Mouse (Mus musculus) liver, embryonic 16.5 days (tissue): ENCODE measurements around the gene Hnrnpul2. TPM values are rescaled to one million over a fixed set of nuclear protein-coding genes. Genes with fewer than 3 reads are reported as not detected.

ENCODE experiments used
- ATAC-seq: fragments of 200-750 bp; cut with Nextera tagmentation; 2 replicates; pipeline ENCODE4 v1.8.0; 2017; ENCODE audit warnings: low read depth, mild to moderate bottlenecking, moderate number of reproducible peaks, moderate library complexity
- H3K27ac ChIP-seq: fragments of 300-500 bp; sonication (generic); 2 replicates; pipeline ENCODE4 v1.5.1; 2014; ENCODE audit warnings: mild to moderate bottlenecking, low read length
- H3K27me3 ChIP-seq: fragments of 300-500 bp; sonication (generic); 2 replicates; pipeline ENCODE4 v1.6.1; 2014; ENCODE audit warnings: low read depth, low read length, mixed read lengths; ENCODE audit not compliant: control insufficient read depth, insufficient read depth
- H3K36me3 ChIP-seq: fragments of 300-500 bp; sonication (generic); 2 replicates; pipeline ENCODE4 v1.6.1; 2014; ENCODE audit warnings: mild to moderate bottlenecking; ENCODE audit not compliant: control insufficient read depth, insufficient read depth
- H3K4me1 ChIP-seq: fragments of 300-500 bp; sonication (generic); 2 replicates; pipeline ENCODE4 v1.6.1; 2014; ENCODE audit warnings: low read depth, low read length, mixed read lengths; ENCODE audit not compliant: control insufficient read depth
- H3K4me2 ChIP-seq: fragments of 300-500 bp; sonication (generic); 2 replicates; pipeline ENCODE4 v1.6.1; 2014; ENCODE audit warnings: low read depth, low read length, mixed read lengths
- H3K4me3 ChIP-seq: fragments of 300-500 bp; sonication (generic); 2 replicates; pipeline ENCODE4 v1.5.1; 2014; ENCODE audit warnings: low read depth, mild to moderate bottlenecking, low read length
- H3K9ac ChIP-seq: fragments of 300-500 bp; sonication (generic); 2 replicates; pipeline ENCODE4 v1.6.1; 2014; ENCODE audit warnings: low read depth, low read length
- H3K9me3 ChIP-seq: fragments of 300-500 bp; sonication (generic); replicated peaks from 2 replicates; pipeline ENCODE4 v1.6.1; 2016; ENCODE audit warnings: low read length; ENCODE audit not compliant: control insufficient read depth
- WGBS: fragments of 180-500 bp; shearing (Covaris S2); extraction: QIAGEN DNeasy Blood & Tissue Kit; methylation state at CpG from one replicate; pipeline ENCODE4 v1.1.7; 2014; ENCODE audit not compliant: insufficient replicate concordance; 5-methylcytosine and 5-hydroxymethylcytosine counted together
- polyA plus RNA-seq: library from polyadenylated mRNA; unstranded; fragments of >200 nt; fragmentation: Nextera tagmentation; extraction: Ambion mirVana; gene quantifications from 2 replicates; pipeline ENCODE4 v1.2.1, GENCODE M21; 2015

Hnrnpul2 gene
- polyA plus RNA-seq, 1 experiment from 2014 or later = 1.8 TPM

GRCm38 (mm10) chr19:8842961-8843360 is 23.2 kb downstream of the Hnrnpul2 start:
- no peak overlapping the region for H3K27ac ChIP-seq
- H3K4me1 ChIP-seq = peaks cover 21% of the 10 kb centered on the region
- peaks cover 8% of the 10 kb centered on the region; the same call in 1 of the 2 replicates for H3K36me3 ChIP-seq
- no peak overlapping the region for H3K4me3 ChIP-seq
- no peak overlapping the region for H3K9ac ChIP-seq
- no peaks in the 10 kb centered on the region for H3K27me3 ChIP-seq
- no peaks in the 10 kb centered on the region for H3K9me3 ChIP-seq
- 61% methylated on average over 6 of the region's 6 CpGs for WGBS
- no peak overlapping the region for H3K4me2 ChIP-seq
- no peak for ATAC-seq

GRCm38 (mm10) chr19:8844371-8845129 is 24.7 kb downstream of the Hnrnpul2 start:
- Histone ChIP-seq H3K4me1 (peaks cover 11% of the 10 kb centered on the region), H3K4me3 (no peak overlapping the region), H3K36me3 (peaks cover 8% of the 10 kb centered on the region; the same call in 1 of the 2 replicates), H3K27me3 (no peaks in the 10 kb centered on the region), H3K9me3 (no peaks in the 10 kb centered on the region), H3K9ac (no peak overlapping the region), H3K4me2 (no peak overlapping the region), H3K27ac (no peak overlapping the region)
- WGBS = 59% methylated on average over 5 of the region's 5 CpGs
- ATAC-seq = no peak

DNA sequence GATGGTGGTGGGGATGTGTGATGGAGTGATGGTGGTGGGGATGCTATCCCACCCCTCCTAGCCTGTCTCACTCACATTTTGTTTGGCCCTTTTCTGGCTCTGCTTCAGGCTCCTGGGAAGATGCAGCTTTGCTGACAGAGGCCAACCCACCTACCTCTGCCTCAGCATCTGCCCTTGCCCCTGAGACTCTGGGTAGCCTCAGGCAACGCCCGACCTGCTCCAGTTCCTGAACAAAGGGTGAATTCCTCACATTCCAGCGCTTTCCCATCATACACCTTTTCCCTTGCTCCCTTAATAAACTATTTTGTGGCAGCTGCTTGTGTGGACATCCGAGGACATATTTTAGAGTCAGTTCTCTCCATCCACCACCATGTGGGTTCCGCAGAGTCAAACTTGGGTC is 28.5 kb downstream of the Hnrnpul2 start:
- Histone ChIP-seq H3K27ac (no peak overlapping the region), H3K4me3 (no peak overlapping the region), H3K4me2 (no peak overlapping the region), H3K4me1 (no peaks in the 10 kb centered on the region), H3K36me3 (peaks cover 8% of the 10 kb centered on the region; the same call in 1 of the 2 replicates), H3K27me3 (no peaks in the 10 kb centered on the region), H3K9ac (no peak overlapping the region), H3K9me3 (no peaks in the 10 kb centered on the region)
- no peak for ATAC-seq
- WGBS = 74% methylated on average over 5 of the region's 5 CpGs

GRCm38 (mm10) chr19:8850402-8850901 is 30.6 kb downstream of the Hnrnpul2 start, which contains the start of gene Lrrn4cl:
TSS of gene Lrrn4cl (plus strand) at chr19:8850768.
- no peak within 1 kb of the TSS for H3K9ac ChIP-seq
- peaks cover 8% of the 10 kb centered on the region; the same call in 1 of the 2 replicates for H3K36me3 ChIP-seq
- no peak for ATAC-seq
- H3K27ac ChIP-seq = no peak within 1 kb of the TSS
- 42% methylated on average over 7 of the region's 7 CpGs for WGBS
- no peak within 1 kb of the TSS for H3K4me3 ChIP-seq
- no peaks in the 10 kb centered on the region for H3K27me3 ChIP-seq
- H3K4me1 ChIP-seq = no peaks in the 10 kb centered on the region
- no peak within 1 kb of the TSS for H3K4me2 ChIP-seq
- no peaks in the 10 kb centered on the region for H3K9me3 ChIP-seq

DNA sequence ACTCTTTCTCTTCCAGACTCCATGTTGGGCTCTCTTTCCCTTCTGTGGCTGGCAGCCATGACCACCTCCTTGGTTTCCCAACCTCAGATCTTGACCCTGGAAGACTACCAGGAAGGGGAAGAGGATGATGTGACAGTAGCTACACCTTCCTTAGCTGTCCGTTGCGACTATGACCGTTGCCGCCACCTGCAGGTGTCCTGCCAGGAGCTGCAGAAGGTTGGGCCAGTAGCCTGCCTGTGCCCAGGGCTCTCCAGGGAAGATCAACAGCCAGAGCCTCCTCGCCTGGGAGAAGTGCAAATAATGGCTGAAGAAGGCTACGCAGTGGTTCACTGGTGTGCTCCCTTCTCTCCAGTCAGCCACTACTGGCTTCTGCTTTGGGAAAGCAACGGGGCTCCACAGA is 31.8 kb downstream of the Hnrnpul2 start:
- no peaks in the 10 kb centered on the region for H3K9me3 ChIP-seq
- WGBS = 50% methylated on average over 7 of the region's 7 CpGs
- peaks cover 1% of the 10 kb centered on the region; the same call in 1 of the 2 replicates for H3K36me3 ChIP-seq
- ATAC-seq = no peak
- H3K4me3 ChIP-seq = no peak overlapping the region
- H3K4me2 ChIP-seq = no peak overlapping the region
- no peaks in the 10 kb centered on the region; the same call in 1 of the 2 replicates for H3K27me3 ChIP-seq
- no peaks in the 10 kb centered on the region for H3K4me1 ChIP-seq
- no peak overlapping the region for H3K27ac ChIP-seq
- H3K9ac ChIP-seq = no peak overlapping the region

DNA sequence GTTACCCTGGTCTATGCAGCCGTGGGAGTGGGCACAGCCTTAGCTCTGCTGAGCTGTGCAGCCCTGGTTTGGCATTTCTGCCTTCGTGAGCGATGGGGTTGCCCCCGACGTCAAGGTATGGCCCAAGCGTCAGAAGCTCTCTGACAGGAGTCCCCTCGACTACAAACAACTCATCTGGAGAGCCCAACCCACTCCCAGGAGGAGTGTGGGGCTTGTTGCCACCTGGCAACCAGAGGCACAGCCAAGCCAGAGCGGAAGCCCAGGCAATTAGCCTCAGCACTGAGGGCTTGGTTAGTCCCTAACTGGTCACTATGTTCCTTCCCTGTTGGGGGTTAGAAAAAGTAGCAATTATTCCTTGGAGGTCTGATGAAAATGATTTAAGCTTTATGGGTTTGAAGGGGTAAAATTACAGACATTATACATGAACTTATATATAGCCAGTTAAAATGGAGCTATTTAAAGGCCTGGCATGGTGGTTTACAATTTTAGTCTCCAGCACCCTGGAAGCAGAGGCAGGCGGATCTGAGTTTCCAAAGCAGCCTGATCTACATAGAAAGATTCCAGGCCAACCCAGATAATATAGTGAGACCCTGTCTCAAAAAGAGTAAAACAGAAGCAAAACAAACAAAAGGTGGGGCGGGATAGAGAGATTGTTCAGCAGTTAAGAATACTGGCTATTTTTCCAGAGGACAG is 32.6 kb downstream of the Hnrnpul2 start:
- Histone ChIP-seq H3K4me3 (no peak overlapping the region), H3K4me2 (no peak overlapping the region), H3K27me3 (no peaks in the 10 kb centered on the region; the same call in 1 of the 2 replicates), H3K27ac (no peak overlapping the region), H3K4me1 (no peaks in the 10 kb centered on the region), H3K36me3 (no peaks in the 10 kb centered on the region; the same call in 1 of the 2 replicates), H3K9me3 (no peaks in the 10 kb centered on the region), H3K9ac (no peak overlapping the region)
- ATAC-seq = no peak
- WGBS = 57% methylated on average over 10 of the region's 10 CpGs

- H3K4me1 ChIP-seq = no peaks in the 10 kb centered on the region
- no peaks in the 10 kb centered on the region for H3K36me3 ChIP-seq
- no peak for ATAC-seq
- H3K4me3 ChIP-seq = no peak overlapping the region
- H3K9ac ChIP-seq = no peak overlapping the region
- H3K27me3 ChIP-seq = no peaks in the 10 kb centered on the region; the same call in 1 of the 2 replicates
- no peaks in the 10 kb centered on the region for H3K9me3 ChIP-seq
- no peak overlapping the region for H3K4me2 ChIP-seq
- WGBS = 62% methylated on average over 3 of the region's 3 CpGs
- H3K27ac ChIP-seq = no peak overlapping the region
Observed at GRCm38 (mm10) chr19:8853117-8853516, 33.3 kb downstream of the Hnrnpul2 start.

GRCm38 (mm10) chr19:8857689-8858088 is 37.9 kb downstream of the Hnrnpul2 start:
- no peaks in the 10 kb centered on the region for H3K36me3 ChIP-seq
- H3K4me1 ChIP-seq = no peaks in the 10 kb centered on the region
- WGBS = 29% methylated on average over 4 of the region's 4 CpGs
- no peak overlapping the region for H3K9ac ChIP-seq
- no peak overlapping the region for H3K4me2 ChIP-seq
- no peak for ATAC-seq
- H3K27me3 ChIP-seq = no peaks in the 10 kb centered on the region; the same call in 1 of the 2 replicates
- H3K4me3 ChIP-seq = no peak overlapping the region
- H3K27ac ChIP-seq = no peak overlapping the region
- no peaks in the 10 kb centered on the region for H3K9me3 ChIP-seq

GRCm38 (mm10) chr19:8859018-8859417 is 39.2 kb downstream of the Hnrnpul2 start:
- no peaks in the 10 kb centered on the region for H3K4me1 ChIP-seq
- H3K27me3 ChIP-seq = no peaks in the 10 kb centered on the region; the same call in 1 of the 2 replicates
- H3K4me2 ChIP-seq = no peak overlapping the region
- no peaks in the 10 kb centered on the region for H3K9me3 ChIP-seq
- no peaks in the 10 kb centered on the region for H3K36me3 ChIP-seq
- no peak overlapping the region for H3K27ac ChIP-seq
- H3K9ac ChIP-seq = no peak overlapping the region
- H3K4me3 ChIP-seq = no peak overlapping the region
- peak; percentile 47; the same call in 1 of the 2 replicates for ATAC-seq
- 13% methylated on average over 1 of the region's 1 CpGs for WGBS
